Mouse (Mus musculus): ENCODE data around the gene Ap2a1.

The Ap2a1 gene

DNA sequence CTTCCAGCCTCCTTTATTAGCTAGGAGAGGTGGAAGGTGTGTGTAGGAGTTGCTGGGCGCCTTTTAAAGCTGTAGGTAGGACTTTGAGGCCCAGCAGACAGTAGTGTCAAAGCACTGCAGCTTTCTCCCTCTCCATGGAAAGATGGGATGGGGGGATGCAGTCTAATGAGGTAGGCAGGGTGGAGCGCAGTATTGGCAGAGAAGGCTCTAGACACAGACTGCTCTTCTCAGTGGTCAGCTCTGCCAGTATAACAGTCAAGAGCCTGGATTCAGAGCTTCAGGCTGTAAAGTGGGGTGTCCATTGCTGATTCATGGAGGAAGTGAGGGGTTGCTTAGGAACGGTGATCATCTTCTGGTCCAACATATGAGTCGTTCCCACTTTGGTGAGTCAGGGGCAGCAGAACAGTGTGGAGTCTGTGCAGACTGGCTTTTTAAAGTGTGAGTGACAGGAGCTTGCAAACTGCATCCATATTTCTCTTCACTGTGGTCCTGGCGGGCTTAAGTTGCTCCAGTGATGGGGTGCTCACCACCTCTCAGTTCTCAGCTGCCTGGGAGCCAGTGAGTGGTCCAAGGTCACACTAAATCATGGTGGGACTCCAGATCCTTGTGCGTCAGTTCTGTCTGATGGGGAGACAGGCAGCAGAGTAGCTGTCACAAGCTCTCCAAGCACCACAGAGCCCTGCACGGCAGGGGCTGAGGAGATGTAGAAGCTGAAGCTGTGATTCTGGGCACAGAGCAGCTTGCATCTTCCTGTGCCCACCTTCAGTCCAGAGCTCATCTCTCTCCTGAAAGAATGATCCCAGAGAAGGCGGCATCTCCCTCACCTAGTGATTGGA is 78.3 kb downstream of the Ap2a1 start:
- DNase-seq (ENCODE audit: low read depth, low spot score): peak; percentile 46
